Mouse (Mus musculus) CD4-positive, CD25-positive, alpha-beta regulatory T cell, adult 2 months (primary cell): ENCODE measurements around the gene Tesmin.

ENCODE experiments used
- DNase-seq: peaks from one replicate; pipeline ENCODE4 v3.0.0-alpha.2; 2012; ENCODE audit warnings: low read depth, low spot score

Gene Tesmin

GRCm38 (mm10) chr19:3392384-3392783 lies 3.7 kb downstream of the Tesmin start:
- DNase-seq = no peak

- no peak for DNase-seq
Observed at GRCm38 (mm10) chr19:3394216-3394615, 5.6 kb downstream of the Tesmin start.

DNA sequence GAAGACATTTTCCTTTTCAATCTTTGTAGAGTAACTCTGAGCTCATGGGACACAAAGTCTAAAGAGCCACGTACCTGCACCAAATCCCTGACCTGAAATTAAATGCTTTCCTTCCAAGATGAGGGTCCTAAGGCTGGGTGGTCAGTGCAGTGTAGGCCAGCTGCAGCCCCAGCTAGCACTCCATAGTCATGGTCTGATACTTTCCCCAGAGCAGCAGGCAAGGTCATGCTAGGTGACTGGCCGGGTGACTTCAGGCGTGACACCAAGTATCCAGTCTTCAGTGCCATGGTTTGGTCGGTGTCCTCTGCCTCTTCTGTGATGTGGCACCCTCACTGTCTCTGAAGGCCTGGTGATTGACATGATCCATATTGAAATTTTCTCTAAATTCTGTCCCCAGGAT lies 11.4 kb downstream of the Tesmin start:
- DNase-seq = no peak

GRCm38 (mm10) chr19:3401504-3401903 lies 12.8 kb downstream of the Tesmin start:
- no peak for DNase-seq

DNA sequence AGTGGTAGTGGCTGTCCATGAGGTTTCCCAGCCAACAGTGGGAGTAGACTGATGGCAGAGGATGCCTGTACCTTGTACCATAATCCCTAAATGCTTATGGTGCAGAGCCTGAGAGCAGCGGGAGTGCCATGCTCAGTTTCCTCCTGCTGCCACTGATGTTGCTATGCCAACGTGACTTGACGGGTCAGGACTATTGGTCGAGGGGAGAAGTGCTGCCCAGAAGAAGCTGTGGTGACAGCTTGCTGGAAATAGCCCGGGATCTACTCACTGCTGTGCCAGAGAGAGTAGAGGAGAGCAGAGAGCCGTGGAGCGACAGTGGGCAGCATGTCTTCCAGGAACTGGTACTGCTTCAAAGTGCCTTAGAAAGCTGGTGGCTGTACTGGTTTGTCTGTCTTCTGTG lies 13.3 kb downstream of the Tesmin start:
- no peak for DNase-seq

GRCm38 (mm10) chr19:3402390-3402789 lies 13.7 kb downstream of the Tesmin start:
- DNase-seq = no peak

DNA sequence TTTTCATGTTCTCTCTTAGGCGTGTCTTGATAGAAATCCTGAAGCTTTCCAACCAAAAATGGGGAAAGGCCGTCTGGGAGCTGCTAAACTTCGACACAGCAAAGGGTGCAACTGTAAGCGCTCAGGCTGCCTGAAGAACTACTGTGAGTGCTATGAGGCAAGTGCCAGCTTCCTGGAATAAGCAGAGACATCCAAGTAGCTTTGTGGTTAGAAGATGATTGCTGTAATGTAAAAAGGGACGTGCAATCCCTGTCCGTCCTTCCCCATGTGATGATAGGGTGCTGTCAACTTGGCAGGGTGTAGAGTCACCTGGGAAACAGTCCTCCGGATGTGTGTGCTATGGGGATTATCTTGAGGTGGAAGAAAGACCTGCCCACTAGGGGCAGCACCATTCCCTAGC lies 15.4 kb downstream of the Tesmin start:
- DNase-seq = no peak

DNA sequence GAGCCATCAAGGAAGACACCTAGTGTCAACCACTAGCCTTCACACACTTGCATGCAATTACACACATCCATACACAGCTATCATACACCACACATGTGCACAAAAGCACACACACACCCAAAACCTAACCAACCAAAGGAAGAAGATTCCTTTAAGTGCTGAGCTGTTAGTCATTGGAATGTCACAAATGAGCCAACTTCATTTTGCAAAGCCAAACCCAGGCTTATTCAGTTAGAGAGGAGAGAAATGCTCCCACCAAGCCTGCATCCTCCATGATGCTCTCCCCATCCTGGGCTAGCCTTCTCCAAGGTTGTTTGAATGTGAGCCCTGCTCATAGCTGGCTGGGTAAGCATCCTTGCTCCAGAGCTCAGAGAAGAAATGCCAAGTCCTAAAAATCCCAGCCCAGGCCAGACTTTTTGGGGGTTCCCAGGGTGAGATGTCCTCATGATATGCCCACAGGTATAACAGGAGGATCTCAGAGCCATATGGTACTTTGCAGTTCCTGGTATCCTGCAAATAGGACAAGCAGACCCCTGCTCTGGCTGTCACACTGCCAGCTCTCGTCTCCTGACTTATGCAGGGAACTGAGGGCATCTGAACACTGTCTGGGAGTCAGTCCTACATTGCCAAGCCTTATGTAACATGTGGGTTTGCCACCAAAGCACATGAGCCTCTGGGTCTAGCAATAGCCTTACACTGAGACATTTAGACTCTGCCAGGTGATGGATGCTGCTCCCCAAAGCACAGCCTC lies 17.0 kb downstream of the Tesmin start:
- no peak for DNase-seq

DNA sequence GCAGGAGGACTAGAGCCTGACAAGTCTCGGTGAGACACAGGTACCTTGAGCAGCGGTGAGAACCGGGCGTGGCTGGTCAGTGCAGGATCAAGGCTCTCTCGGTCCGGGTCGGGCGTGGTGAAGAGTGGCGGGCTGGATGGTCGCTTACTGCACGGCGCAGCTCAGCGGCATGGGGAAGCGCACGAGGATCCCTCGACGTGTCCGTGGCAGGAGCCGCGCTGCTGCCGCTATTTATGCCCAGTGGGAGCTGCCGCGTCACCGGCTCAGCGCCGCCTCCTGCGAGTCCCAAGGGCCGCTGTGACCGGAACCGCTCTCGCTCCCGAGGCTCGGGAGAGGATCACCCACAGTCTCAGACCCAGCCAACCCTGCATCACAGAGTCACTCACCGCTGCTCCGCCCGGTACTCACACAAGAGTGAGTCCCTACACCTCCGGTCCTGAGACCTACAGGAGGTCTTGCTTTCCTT lies 25.6 kb downstream of the Tesmin start, which contains the start of gene Gal:
Gene Gal, minus strand, starts transcription at position 277 of the 466 bp plus-strand sequence.
- no peak for DNase-seq

DNA sequence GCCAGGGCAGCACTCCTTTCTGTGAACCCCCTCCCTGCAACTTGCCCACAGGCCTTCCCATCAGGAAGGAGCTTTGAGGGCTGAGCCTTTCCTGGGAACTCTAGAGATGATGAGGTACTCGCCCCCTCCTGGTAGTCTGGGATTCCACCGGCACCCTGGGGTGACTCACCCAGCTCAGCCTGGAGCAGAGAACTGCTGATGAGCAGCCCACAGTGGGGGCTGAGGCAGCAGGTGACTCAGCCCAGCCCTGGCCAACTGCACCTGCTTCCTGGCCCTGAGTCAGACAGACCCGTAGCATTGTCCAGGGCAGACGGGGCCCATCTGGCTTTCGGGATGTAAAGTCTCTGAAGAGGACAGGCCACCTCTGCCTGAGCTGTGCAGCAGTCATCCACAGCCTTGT lies 30.6 kb downstream of the Tesmin start:
- no peak for DNase-seq

- DNase-seq = no peak
Observed at GRCm38 (mm10) chr19:3422488-3422887, 33.8 kb downstream of the Tesmin start.

- no peak for DNase-seq
Observed at GRCm38 (mm10) chr19:3422981-3423380, 34.3 kb downstream of the Tesmin start.

GRCm38 (mm10) chr19:3424214-3424613 lies 35.6 kb downstream of the Tesmin start:
- DNase-seq = no peak

- no peak for DNase-seq
Observed at GRCm38 (mm10) chr19:3428057-3428830, 39.6 kb downstream of the Tesmin start.

- no peak for DNase-seq
Observed at GRCm38 (mm10) chr19:3429156-3429816, 40.6 kb downstream of the Tesmin start.

GRCm38 (mm10) chr19:3431066-3431465 lies 42.4 kb downstream of the Tesmin start:
- no peak for DNase-seq

DNA sequence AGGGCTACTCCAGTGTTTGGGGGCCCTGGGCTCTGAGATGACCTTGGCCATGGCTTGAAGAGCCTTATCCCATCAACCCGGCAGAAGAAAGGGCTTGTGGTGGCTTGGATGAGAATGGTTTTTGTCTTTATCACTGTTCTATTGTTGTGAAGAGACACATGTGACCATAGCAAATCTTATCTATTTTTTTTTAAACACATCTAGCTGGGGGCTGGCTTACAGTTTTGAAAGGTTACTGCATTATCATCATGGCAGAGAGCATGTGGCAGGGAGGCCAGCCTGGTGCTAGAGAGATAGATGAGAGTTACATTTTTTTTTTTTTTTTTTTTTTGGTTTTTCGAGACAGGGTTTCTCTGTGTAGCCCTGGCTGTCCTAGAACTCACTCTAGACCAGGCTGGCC lies 43.3 kb downstream of the Tesmin start:
- no peak for DNase-seq

- DNase-seq = no peak
Observed at GRCm38 (mm10) chr19:3434124-3434523, 45.5 kb downstream of the Tesmin start.

DNA sequence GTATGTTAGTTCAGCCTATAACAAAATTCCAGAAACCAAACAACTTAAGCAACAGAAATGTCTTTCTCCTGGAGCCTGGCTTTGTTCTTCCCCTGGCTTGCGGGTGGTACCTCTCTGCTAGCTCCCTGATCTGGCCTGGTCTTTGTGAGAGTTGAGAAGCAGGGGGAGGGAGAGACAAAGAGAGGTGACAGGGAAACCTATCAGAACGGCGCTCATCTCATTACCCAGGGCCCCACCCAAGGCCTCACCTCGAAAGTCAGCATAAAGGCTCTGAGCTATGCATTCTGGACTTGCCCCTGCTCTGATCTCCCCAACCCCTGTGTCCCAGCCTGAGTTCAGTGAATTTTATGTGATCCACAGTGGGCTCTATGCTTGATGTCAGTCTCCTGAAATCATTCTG lies 46.0 kb downstream of the Tesmin start:
- DNase-seq = no peak

GRCm38 (mm10) chr19:3435824-3436223 lies 47.2 kb downstream of the Tesmin start:
- no peak for DNase-seq

DNA sequence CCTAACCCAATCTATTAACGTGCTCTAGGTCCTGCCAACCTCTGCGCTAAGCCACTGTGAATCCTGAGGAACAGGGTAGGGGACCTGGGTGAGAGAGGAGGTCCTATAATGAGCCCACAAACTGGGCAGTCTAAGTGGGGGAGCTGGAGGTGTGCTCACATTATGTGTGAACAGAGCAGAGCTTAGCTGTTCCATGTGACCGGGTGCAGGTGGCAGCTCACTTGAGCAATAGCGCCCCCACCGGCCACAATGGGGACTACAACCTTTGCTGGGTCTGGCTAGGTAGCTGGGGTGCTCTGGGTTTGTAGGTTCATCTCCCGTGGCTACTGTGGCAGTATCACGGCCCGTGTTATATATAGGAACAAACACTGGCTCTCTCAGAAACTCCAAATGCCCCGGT lies 48.2 kb downstream of the Tesmin start:
- DNase-seq = peak; percentile 59

- DNase-seq = peak; percentile 30
Observed at GRCm38 (mm10) chr19:3437980-3438379, 49.3 kb downstream of the Tesmin start.
